Mouse (Mus musculus) 416B (cell line): ENCODE data around the gene Slc15a2.
A peak's percentile ranks its signal among the peaks of the same experiment; 100 is the strongest.

Experiments
- DNase-seq: peaks from one replicate; pipeline ENCODE4 v3.0.0; 2011; ENCODE audit warnings: low read depth

The Slc15a2 gene

GRCm38 (mm10) chr16:36784594-36785313 lies at the start of gene Slc15a2:
TSS of gene Slc15a2 (minus strand) at chr16:36784962.
- no peak for DNase-seq

GRCm38 (mm10) chr16:36828820-36829219 lies 44.1 kb upstream of the Slc15a2 start:
- DNase-seq: no peak

GRCm38 (mm10) chr16:36828054-36828786 lies 43.5 kb upstream of the Slc15a2 start, which contains the start of gene Iqcb1:
TSS of gene Iqcb1 (plus strand) at chr16:36828385.
- DNase-seq: no peak

GRCm38 (mm10) chr16:36827611-36828053 lies 42.9 kb upstream of the Slc15a2 start:
- DNase-seq: no peak

GRCm38 (mm10) chr16:36821474-36821873 lies 36.7 kb upstream of the Slc15a2 start:
- DNase-seq: peak; percentile 80

GRCm38 (mm10) chr16:36820747-36821146 lies 36.0 kb upstream of the Slc15a2 start:
- no peak for DNase-seq

- no peak for DNase-seq
These were observed 35.3 kb upstream of the Slc15a2 start for GRCm38 (mm10) chr16:36820016-36820415.

GRCm38 (mm10) chr16:36817321-36817926 lies 32.7 kb upstream of the Slc15a2 start:
- DNase-seq: peak; percentile 89

- no peak for DNase-seq
These were observed 32.2 kb upstream of the Slc15a2 start for GRCm38 (mm10) chr16:36816916-36817315.

GRCm38 (mm10) chr16:36813680-36814079 lies 28.9 kb upstream of the Slc15a2 start:
- no peak for DNase-seq

GRCm38 (mm10) chr16:36808616-36809015 lies 23.9 kb upstream of the Slc15a2 start:
- DNase-seq: no peak

- DNase-seq: peak; percentile 6
These were observed 17.6 kb upstream of the Slc15a2 start for GRCm38 (mm10) chr16:36802361-36802760.

GRCm38 (mm10) chr16:36798334-36798733 lies 13.6 kb upstream of the Slc15a2 start:
- DNase-seq: no peak

- DNase-seq: no peak
These were observed 10.2 kb upstream of the Slc15a2 start for GRCm38 (mm10) chr16:36794976-36795375.

- no peak for DNase-seq
These were observed 5.4 kb upstream of the Slc15a2 start for GRCm38 (mm10) chr16:36790166-36790565.

- no peak for DNase-seq
These were observed 1.7 kb upstream of the Slc15a2 start for GRCm38 (mm10) chr16:36786466-36786865.

GRCm38 (mm10) chr16:36784146-36784545 lies 616 bp downstream of the Slc15a2 start:
- DNase-seq: no peak

- DNase-seq: no peak
These were observed 9.1 kb downstream of the Slc15a2 start for GRCm38 (mm10) chr16:36775658-36776057.

- no peak for DNase-seq
These were observed 11.8 kb downstream of the Slc15a2 start for GRCm38 (mm10) chr16:36772996-36773395.

- no peak for DNase-seq
These were observed 13.1 kb downstream of the Slc15a2 start for GRCm38 (mm10) chr16:36771703-36772102.

GRCm38 (mm10) chr16:36771244-36771643 lies 13.5 kb downstream of the Slc15a2 start:
- DNase-seq: no peak

GRCm38 (mm10) chr16:36770830-36771229 lies 13.9 kb downstream of the Slc15a2 start:
- no peak for DNase-seq
